Comparison of ENCODE assay signal across 8 mouse cellular contexts in genomic region chr9:59486549-59487065, GRCm38 (mm10). TPM values are rescaled to one million over a fixed set of nuclear protein-coding genes. Genes with fewer than 3 reads are reported as not detected.
DNase-seq lines count a peak whose midpoint lies in the region; ATAC-seq lines count a peak whose summit lies in the region.

Gene Arih1, minus strand, starts transcription at chr9:59486618.

- peak within 1 kb of the TSS; percentile 100 for H3K4me3 ChIP-seq in lung, embryonic 16.5 days (ENCODE audit: low read length)

- H3K4me2 ChIP-seq in lung, embryonic 16.5 days (ENCODE audit: low read depth, low read length) = peak within 1 kb of the TSS; percentile 97

- ATAC-seq in hematopoietic stem cell, adult 5-6 weeks (replicated peaks in 1 of 2; ENCODE audit: insufficient read depth in 1 of 2, low FRiP score in 2 of 2, low TSS enrichment in 1 of 2, low read depth in 1 of 2, poor library complexity in 2 of 2, severe bottlenecking in 2 of 2) = peak; percentile 88 to 94
- ATAC-seq in lung, embryonic 16.5 days (ENCODE audit: low read depth) = peak; percentile 98

- H3K9me3 ChIP-seq in lung, embryonic 16.5 days (ENCODE audit: control insufficient read depth, low read length) = no peaks in the 10 kb centered on the region

- peak; percentile 92 for DNase-seq in MEL-GATA-1-ER (ENCODE audit: extremely low read depth, low read depth)
- peak; percentile 99 for DNase-seq in cerebellum, adult 8-10 months
- DNase-seq in forelimb bud, embryonic 11.5 days (ENCODE audit: low read depth, low spot score) = peak; percentile 98
- peak; percentile 95 for DNase-seq in layer of hippocampus, adult 9-10 months (ENCODE audit: low spot score)
- DNase-seq in ovary, postnatal 10 days (ENCODE audit: low spot score) = peak; percentile 99
- DNase-seq in thymus, postnatal 10 days (ENCODE audit: low spot score in 2 of 2) = peak; percentile 98 to 99

- H3K27ac ChIP-seq in lung, embryonic 16.5 days (ENCODE audit: low read length) = peak within 1 kb of the TSS; percentile 99

- H3K9ac ChIP-seq in lung, embryonic 16.5 days (ENCODE audit: low read length) = peak within 1 kb of the TSS; percentile 99

- H3K27me3 ChIP-seq in lung, embryonic 16.5 days (ENCODE audit: control insufficient read depth, insufficient read depth, low read depth, low read length) = no peaks in the 10 kb centered on the region

- WGBS in lung, embryonic 16.5 days = under 1% methylated on average over 49 of the region's 56 CpGs

- peaks cover 8% of the 10 kb centered on the region; the same call in 1 of the 2 replicates for H3K4me1 ChIP-seq in lung, embryonic 16.5 days (replicated peaks; ENCODE audit: control insufficient read depth, insufficient read depth, low read length)

- no peaks in the 10 kb centered on the region for H3K36me3 ChIP-seq in lung, embryonic 16.5 days (ENCODE audit: control insufficient read depth, insufficient read depth, low read length)

RNA-seq across cellular contexts. Expression of gene Arih1, which starts in this region (rescaled TPM):
- 98.4 and 161 TPM in 2 replicates for total RNA-seq in hematopoietic stem cell, adult 5-6 weeks (2017)
- 12.4 TPM in 2 replicates for polyA plus RNA-seq in lung, embryonic 16.5 days (2015; fragmentation: Nextera tagmentation; extraction: Ambion mirVana)

Comparison
In these comparisons a context has a peak if more than half of its experiments do, and no peak if none do; other contexts are left out.
1. Peak in every context shown above with its lines: DNase-seq, ATAC-seq, H3K4me3 ChIP-seq and H3K27ac ChIP-seq.